Mouse (Mus musculus): Measurements from ENCODE around the gene Nme9.

Gene Nme9

DNA sequence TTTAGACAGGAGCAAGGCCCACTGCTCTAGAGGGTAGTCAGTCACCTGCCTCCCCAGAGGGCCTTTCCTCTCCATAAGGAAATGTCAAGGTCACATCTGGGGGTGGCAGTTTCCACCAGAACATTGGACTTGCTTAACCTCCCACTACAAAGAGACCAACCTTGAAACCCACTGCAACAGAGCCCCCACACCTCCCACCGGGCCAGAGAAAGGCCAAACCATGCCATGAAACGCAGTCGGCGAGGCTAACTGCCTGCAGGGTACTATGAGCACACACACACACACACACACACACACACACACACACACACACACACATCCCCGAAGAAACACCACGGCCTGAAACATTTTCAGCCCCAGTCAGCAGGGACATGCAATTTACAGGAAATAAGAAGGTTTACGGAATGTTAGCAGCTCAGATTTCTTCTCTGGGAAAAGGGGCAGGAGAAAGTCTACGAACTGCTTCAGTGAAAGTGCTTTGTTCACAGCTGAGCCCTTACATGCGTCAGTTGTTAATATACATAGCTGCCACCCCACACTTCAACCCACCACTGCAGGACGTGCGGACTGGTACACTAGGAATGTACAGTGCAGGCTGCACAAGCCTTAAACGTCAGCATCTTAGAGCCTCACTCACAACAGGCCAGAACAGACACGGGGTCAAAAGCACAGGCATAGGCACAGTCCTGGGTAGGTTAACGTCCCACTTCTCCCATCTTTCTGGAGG lies 16.2 kb upstream of the Nme9 start:
- in situ Hi-C loops (cut with MboI; ENCODE audit: low pct_unique_long_range_greater_than_20kb in 1 of 2, low sequenced_read_pairs in 2 of 2, unreplicated experiment in 1 of 2): no loop called here

DNA sequence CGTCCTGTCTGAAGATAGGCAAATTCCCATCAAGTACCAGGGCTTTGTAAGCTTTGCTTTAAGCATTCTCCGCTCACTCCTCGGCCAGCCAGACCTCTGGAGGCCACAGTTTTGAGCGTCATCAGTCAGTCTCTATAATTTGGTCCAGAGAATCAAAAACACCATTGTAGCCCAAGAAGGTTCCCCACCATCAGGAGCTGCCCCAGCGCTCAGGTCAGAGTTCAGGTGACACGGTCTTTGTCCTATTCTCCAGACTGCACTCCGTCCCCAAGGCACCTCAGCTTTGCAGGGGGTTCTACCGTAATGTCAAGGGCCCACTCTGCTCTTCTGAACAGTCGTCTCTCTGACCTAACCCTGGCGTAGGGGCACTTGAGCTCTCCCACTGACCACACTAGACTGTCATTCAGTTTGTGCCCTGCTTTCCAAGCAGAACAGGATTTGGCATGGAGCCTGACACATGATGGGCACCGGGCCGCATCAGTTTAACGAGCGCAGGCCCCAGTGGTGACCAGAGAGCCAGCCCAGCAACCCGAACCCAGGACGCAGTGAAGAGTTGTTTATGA lies 15.6 kb upstream of the Nme9 start:
- in situ Hi-C loops (cut with MboI; ENCODE audit: low pct_unique_long_range_greater_than_20kb in 1 of 2, low sequenced_read_pairs in 2 of 2, unreplicated experiment in 1 of 2): no loop called here

GRCm38 (mm10) chr9:99436182-99437030 lies 14.9 kb upstream of the Nme9 start:
- in situ Hi-C loops (cut with MboI; ENCODE audit: low pct_unique_long_range_greater_than_20kb in 1 of 2, low sequenced_read_pairs in 2 of 2, unreplicated experiment in 1 of 2): no loop called here

- in situ Hi-C loops (cut with MboI; ENCODE audit: low pct_unique_long_range_greater_than_20kb in 1 of 2, low sequenced_read_pairs in 2 of 2, unreplicated experiment in 1 of 2): no loop called here
These were observed 14.1 kb upstream of the Nme9 start, which contains the start of gene Mras for GRCm38 (mm10) chr9:99437031-99437764. Mras (minus strand) TSS chr9:99437381.

- in situ Hi-C loops (cut with MboI; ENCODE audit: low pct_unique_long_range_greater_than_20kb in 1 of 2, low sequenced_read_pairs in 2 of 2, unreplicated experiment in 1 of 2): no loop called here
These were observed 13.3 kb upstream of the Nme9 start for GRCm38 (mm10) chr9:99437781-99438565.

GRCm38 (mm10) chr9:99439064-99439463 lies 12.2 kb upstream of the Nme9 start:
- in situ Hi-C loops (cut with MboI; ENCODE audit: low pct_unique_long_range_greater_than_20kb in 1 of 2, low sequenced_read_pairs in 2 of 2, unreplicated experiment in 1 of 2): no loop called here

- in situ Hi-C loops (cut with MboI; ENCODE audit: low pct_unique_long_range_greater_than_20kb in 1 of 2, low sequenced_read_pairs in 2 of 2, unreplicated experiment in 1 of 2): no loop called here
These were observed 10.3 kb upstream of the Nme9 start for GRCm38 (mm10) chr9:99440941-99441340.

- in situ Hi-C loops (cut with MboI; ENCODE audit: low pct_unique_long_range_greater_than_20kb in 1 of 2, low sequenced_read_pairs in 2 of 2, unreplicated experiment in 1 of 2): no loop called here
These were observed 9.4 kb upstream of the Nme9 start for GRCm38 (mm10) chr9:99441647-99442433.

DNA sequence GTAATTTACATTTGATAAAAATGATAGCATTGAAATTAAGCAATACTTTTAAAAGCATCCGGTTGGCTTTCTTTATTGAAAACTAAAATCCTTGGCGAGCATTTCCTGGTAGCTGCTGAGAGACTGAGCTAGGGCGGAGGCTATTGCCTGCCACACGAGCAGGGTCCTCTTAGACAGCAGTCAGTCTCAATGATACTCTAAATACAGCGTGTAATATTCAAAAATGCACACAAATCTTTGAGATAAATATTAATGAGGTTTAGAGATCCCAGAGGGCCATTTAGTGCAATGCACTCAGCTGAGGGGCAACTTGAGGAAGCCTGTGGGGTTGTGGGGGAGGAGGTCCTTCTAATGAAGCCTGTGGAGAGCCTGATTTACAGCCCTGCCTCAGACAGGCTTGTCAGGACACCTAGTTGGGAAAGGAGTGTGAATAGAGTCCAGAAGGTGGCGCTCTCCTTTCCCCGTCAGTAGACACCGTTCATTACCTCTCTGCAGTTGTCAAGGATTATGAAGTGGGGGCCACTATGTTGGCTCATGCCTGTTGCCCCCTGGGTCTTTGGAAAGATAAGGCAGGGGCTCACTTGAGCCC lies 6.6 kb upstream of the Nme9 start:
- in situ Hi-C loops (cut with MboI; ENCODE audit: low pct_unique_long_range_greater_than_20kb in 1 of 2, low sequenced_read_pairs in 2 of 2, unreplicated experiment in 1 of 2): no loop called here

DNA sequence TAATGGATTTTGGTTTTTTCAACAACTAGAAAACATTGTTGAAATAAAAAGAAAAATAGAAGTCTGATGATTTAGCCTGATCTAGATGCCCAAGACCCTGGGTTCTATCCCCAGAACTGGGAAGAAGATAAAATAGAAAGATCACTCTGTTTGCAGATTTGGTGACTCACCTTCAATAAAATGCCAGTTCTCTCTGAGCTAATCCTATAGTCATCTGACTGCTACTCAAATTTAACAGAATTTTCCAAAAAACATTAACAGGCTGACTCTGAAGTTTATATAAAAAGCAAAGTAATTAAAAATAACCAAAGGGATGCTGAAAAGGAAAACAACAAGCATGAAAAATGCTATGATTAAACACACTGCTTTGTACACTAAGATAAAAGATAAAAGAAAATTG lies 5.0 kb upstream of the Nme9 start:
- in situ Hi-C loops (cut with MboI; ENCODE audit: low pct_unique_long_range_greater_than_20kb in 1 of 2, low sequenced_read_pairs in 2 of 2, unreplicated experiment in 1 of 2): no loop called here

DNA sequence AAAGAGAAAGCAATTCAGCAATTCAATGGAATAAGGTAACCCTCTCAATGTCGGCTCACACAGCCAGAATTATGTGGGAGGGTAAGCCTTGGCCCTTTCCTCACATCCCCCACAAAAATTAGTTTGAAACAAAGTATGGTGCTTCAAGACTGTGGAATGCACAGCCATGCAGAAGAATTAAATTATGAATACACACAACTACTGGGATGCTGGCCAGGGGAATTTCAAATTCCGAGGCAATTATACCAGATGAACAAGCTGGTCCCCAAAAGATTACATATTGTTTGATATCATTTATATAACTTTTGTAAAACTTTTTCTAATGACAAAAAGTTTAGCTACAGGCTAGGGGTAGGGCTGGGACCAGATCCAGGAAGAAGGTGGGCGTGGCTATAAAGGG lies 4.0 kb upstream of the Nme9 start:
- in situ Hi-C loops (cut with MboI; ENCODE audit: low pct_unique_long_range_greater_than_20kb in 1 of 2, low sequenced_read_pairs in 2 of 2, unreplicated experiment in 1 of 2): no loop called here

- in situ Hi-C loops (cut with MboI; ENCODE audit: low pct_unique_long_range_greater_than_20kb in 1 of 2, low sequenced_read_pairs in 2 of 2, unreplicated experiment in 1 of 2): loop anchor here (10.0 to 25.0 kb wide), 2 partner anchors 95 to 212 kb away; partner anchors contain the start of gene Esyt3 (in 1 of the 2)
These were observed 1.2 kb upstream of the Nme9 start for GRCm38 (mm10) chr9:99449886-99450647.

DNA sequence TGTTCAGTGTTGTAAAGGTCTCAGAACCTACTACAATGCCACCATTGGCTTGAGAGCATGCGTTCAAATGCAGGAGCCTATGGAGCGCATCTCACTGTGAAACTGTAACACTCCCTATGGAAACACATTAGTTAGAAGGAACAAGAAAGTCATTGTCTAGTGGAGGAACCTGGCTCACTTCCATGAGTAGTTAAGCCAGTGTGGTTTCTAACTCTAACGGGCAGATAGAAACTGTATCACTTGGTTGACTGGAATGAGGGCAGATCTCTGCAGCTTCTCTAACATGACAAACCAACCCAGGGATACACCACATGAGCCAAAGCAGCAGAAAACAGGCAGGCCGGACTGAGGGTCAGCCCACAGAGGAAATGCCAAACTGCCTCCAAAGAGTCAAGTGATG lies 2.9 kb downstream of the Nme9 start:
- in situ Hi-C loops (cut with MboI; ENCODE audit: low pct_unique_long_range_greater_than_20kb in 1 of 2, low sequenced_read_pairs in 2 of 2, unreplicated experiment in 1 of 2): loop anchor here (10.0 to 25.0 kb wide), 2 partner anchors 99 to 208 kb away; partner anchors contain the start of gene Esyt3 (in 1 of the 2)

DNA sequence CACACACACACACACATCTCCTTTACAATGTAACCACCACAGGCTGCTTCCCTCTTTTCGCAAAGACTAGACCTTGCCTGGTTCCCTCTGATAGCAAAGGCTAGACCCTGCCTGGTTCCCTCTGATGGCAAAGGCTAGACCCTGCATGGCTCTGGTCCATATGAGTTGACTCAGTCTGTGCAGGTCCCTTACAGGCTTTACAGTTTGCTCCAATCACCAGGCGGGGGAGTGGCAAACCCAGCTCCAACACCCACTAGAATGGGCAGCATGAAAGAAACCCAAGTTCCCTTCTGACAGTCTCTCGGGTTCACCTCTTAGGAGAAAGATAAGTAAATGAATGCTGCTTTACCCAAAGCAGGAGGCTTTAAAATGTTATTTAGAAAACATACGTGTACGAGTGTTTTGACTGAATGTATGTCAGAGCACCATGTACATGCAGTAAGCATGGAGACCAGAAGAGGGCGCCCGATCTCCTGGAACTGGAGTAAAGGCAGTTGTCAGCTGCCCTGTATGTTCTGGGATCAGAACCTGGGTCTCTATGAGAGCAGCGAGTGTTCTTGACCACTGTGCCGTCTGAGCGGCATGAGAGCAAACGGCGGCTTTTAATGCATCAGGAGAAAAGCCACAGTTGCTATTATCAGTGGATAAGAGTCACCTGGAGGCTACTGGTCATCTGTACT lies 7.4 kb downstream of the Nme9 start:
- in situ Hi-C loops (cut with MboI; ENCODE audit: low pct_unique_long_range_greater_than_20kb in 1 of 2, low sequenced_read_pairs in 2 of 2, unreplicated experiment in 1 of 2): loop anchor here (10.0 to 25.0 kb wide), 2 partner anchors 104 to 204 kb away; partner anchors contain the start of gene Esyt3 (in 1 of the 2)

DNA sequence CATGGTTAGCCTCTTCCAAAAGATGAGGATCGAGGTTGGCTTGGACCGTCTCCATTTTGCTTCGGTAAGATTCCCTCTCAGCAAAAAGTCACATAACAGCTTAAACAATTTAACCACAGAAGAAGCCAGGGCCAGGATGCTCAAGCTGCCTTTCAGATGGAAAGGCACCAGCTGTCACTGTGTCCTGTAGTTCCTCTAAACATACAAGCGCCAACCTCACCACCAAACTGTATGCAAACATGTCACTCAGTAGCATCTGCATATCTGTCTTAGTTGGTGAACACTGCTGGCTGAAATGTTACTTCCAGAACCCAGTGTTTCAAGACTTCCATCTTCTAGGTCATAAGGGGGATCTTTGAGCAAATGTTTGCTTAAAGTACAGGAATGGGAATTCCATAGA lies 8.5 kb downstream of the Nme9 start:
- in situ Hi-C loops (cut with MboI; ENCODE audit: low pct_unique_long_range_greater_than_20kb in 1 of 2, low sequenced_read_pairs in 2 of 2, unreplicated experiment in 1 of 2): loop anchor here (10.0 to 25.0 kb wide), 2 partner anchors 105 to 203 kb away; partner anchors contain the start of gene Esyt3 (in 1 of the 2)
